Mouse (Mus musculus) urinary bladder, postnatal 25 days (tissue): ENCODE data around the gene Nup62.
A peak's percentile ranks its signal among the peaks of the same experiment; 100 is the strongest.

ENCODE experiments used
- DNase-seq: peaks from one replicate; pipeline ENCODE4 v3.0.0; 2022; ENCODE audit warnings: low spot score

Nup62 gene

DNA sequence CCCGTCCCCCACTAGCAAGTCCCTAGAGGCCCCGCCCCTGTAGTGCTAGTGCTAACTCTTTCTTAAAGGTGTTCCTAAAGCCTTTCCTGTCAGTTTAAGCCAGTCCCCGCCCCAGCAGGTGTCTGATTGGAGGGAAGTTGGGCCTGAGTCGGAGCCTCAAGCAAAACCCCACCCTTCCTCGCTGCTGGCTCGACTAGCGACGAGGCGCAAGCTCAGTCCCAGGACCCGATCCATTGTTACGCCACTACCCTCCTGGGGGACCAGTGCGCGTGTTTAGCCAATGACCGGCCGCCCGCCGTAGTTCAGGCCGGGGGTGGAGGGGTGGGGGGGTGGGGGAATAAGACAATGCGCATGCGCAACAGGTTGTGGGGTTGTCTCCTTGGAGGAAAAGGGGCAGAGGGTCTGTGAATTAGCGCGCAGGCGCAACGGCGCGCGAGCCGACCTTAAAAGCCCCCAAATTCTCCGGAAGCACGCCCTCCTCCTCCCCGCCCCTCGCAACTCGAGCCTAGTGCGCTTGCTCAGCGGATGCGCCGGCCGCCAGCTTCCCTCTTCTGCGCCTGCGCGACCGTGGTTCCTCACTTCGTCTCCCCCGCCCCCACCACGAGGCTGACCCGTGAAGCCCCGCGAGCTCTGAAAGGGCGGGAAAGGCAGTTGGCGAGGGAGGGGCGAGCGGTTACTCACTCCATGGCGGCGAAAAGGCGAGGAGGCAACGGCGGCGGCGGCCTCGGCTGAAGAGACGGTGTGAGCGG is at the start of gene Nup62, which contains the start of gene Il4i1:
Nup62 (plus strand) TSS at position 368 of the 749 bp plus-strand sequence.
Il4i1 (plus strand) TSS at position 667 of the 749 bp plus-strand sequence.
- peak; percentile 99 for DNase-seq

DNA sequence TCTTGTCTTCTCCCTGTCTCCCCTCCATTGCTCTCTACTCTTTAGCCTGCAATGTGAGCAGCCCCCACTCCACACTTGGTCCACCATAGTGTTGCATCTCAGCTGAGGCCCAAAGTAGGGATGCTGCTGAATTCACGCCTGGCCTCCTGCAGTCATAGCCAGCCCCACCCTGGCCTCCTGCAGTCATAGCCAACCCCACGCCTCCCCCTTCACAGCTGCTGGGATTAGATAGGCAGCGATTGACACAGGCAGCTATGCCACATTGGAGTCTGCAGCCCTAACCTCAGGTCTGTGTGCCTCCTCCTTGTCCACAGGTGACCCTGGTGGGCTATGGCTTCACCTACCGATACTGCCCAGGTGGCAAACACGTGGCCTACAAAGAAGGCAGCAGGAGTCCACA is 47.8 kb upstream of the Nup62 start:
- no peak for DNase-seq

DNA sequence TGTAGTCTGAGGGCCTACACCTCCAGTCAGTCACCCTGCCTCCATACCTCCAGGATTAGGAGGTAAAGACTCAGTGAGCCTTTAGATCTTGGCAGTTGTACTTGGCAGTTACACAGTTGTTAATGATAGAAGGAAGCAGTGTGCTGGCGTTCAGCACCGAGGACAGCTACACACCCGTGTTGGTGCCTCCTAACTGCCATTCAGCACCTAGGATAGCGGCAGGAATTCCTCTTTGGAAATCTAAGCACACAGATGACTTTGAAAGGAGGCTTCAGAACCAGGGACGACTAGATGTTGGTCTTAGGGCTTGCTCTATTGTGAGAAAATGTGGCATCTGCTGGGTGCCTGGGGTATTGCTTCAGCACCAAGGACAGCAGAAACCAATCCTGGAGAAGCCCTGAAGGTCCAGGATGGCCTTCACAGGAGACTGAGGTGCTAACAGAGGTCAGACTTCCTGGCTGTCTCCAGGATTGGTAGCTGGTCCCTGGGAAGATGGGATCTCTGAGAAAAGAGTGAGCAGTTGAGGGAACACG is 45.8 kb upstream of the Nup62 start:
- peak; percentile 60 for DNase-seq

DNA sequence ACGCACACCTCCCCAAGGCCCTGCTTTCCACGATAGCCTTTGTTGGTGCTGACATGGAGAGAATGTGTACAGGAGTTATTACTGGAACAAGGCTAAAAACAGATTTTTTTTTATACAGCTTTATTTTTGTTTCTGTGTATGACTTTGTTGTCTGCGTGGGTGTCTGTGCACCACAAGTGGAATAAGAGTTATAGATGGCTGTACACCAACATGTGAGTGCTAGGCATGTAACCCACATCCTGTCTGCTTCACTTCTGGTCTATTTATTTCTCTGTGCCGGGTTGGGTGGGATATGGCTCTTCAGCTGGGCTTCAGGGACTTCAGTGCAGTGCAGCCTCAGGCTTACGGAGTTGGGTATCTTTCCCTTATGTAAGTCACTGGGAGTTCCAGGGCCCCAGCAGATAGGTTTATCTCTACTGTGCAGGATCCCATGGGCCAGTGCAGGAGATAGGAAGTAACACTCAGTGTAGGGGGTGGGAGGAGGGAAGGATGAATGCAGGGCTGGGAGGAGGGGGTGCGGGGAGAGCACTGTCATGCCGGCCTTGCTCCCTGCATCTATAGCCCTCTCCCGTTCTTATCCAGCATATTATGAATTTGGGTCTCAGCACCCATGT is 43.2 kb upstream of the Nup62 start:
- DNase-seq, result no peak

DNA sequence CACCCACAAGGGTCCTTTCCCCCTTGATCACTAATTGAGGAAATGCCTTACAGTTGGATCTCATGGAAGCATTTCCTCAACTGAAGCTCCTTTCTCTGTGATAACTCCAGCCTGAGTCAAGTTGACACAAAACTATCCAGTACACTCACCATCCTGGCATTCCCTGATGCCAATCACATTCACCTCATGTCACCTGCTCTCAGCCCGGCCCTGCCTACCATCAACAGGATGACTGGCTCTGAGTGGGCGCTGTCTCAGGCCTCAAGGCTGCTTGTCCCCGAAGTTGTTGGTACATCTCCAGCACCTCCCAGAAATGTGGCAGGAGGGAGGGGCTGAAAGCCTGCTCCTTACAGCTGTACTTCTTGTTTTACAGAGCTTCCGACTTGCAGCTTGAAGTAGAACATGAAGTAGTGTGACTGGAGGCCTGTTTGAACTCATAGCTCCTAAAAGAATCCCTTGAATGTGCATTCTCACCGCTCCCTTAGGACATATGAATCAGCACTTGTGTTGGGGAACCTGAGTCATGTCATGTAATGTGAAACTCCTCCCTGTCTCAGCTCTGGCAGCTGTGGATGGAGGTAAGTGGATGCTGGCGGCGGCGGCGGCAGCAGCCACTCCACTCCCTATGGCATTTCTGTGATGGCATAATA is 38.9 kb upstream of the Nup62 start:
- no peak for DNase-seq

DNA sequence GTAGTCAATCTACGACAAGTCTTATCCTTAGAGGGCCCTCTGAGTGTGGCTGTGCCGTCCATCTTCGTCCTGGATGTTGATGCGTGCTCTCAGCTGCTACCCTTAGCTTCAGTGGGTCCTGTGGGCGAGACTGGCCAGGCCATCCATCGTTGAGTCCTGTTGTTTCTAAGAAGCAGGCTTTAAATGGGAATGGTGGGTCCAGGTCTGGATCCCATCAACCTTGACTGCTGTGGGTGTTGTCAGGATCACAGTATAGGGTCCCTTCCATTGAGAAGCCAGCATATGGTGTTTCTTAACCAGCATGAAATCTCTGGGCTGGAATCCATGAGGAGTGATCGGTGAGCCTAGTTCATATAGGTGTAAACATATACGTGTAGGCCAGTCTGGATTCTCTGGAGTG is 35.8 kb upstream of the Nup62 start:
- DNase-seq, result no peak

DNA sequence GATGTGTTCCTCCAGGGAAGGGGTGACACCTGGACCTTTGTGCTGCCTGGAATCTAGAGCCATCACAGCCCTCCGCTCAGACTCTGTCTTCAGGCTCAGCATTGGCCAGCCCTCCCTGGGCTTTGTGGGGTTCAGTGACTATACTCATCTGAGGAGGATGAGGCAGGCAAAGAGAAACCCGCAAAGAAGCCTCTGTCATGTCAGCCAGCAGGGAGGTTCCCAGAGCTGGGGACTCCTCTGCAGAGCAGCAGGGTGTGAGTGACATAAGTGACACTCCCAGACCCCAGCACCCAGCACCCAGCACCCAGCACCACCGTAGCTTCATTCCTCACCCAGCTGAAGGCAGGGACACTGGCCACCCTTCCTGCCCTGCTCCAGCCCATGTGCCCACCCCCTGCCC is 26.4 kb upstream of the Nup62 start:
- no peak for DNase-seq

DNA sequence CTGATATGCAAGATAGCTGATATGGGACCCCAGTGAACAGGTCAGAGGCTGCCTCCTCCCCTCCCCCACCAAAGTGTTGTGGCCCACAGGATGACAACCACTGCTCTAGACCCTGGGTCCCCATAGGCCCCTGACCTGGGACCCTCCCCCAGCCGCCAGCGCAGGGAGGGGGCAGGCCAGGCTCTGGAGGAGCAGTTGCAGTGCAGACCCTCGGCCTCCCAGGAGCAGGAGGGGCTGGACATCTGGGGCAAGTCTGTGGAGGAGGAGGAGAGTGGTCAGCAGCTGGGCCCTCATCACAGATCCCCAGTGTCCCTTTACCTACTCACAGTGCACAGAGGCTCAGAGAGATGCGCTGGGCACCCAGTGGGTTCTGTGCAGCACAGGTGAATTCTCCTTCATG is 25.8 kb upstream of the Nup62 start:
- no peak for DNase-seq

DNA sequence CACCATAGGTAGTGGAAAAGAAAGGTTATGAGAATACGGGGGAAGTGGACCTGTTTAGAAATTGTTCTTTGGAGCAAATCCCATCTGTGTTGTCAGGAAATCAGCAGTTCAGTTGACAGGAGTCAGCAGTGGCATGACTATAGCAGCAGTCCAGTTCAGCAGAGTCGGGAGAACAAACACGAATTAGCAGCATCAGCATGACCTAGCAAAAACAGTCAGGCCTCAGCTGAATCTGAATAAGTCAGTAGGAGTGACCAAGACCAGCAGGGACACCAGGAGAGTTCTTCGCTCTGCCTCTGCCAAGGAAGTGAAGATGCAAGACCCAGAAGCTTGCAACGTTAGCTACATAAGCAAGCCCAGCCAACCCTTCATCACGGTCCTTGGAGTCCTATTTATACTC is 23.1 kb upstream of the Nup62 start:
- no peak for DNase-seq

DNA sequence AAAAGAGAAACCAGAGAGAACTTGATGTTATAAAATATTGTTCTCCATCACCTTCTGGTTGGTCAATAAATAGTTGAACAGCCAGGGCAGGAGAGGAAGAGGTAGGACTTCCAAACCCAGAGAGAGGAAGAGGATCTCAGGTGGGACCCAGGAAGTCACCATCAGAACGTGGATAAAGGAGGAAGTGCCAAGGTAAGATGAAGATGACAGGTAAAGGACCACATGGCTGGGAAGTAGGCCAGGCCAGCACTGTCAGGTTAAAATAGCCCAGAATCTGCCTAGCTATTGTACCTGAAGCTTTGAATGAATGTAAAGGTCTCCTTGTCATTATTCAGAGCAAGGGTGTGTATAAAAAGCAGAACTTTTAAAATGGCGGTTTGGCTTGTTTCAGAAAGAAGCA is 7.0 kb upstream of the Nup62 start:
- DNase-seq, result peak; percentile 0

DNA sequence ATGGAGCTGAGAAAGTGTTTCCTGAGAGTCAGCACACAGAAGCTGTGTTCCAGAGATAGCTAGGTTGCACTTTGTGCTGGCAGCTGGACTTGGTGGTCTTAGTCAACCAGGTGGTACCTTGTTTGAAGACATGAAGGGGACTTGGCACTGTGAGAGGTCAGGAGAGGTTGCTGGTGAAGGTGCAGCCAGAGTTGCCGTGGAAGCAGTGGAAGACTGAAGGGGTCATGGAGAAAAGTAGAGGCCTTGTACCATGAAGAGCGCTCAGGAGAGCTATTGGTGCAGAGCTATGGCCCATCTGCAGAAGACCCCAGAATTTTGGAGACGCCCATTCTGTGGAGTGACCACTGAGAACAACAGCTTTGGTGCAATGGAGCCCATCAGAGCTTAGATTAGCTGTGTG is 6.4 kb upstream of the Nup62 start:
- peak; percentile 1 for DNase-seq

DNA sequence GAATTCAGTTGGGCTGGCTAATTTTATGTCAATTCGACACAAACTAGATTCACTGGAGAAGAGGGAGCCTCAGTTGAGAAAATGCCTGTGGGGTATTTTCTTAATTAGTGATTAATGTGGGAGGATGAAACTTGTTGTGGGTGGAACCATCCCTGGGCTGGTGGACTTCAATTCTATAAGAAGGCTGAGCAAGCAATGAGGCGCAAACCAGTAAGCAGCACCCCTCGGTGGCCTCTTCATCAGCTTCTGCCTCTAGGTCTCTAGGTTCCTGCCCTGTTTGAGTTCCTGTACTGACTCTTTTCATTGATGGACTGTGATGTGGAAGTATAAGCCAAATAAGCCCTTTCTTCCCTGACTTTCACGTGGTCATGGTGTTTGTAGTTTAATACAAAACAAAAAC is 5.5 kb upstream of the Nup62 start:
- no peak for DNase-seq

DNA sequence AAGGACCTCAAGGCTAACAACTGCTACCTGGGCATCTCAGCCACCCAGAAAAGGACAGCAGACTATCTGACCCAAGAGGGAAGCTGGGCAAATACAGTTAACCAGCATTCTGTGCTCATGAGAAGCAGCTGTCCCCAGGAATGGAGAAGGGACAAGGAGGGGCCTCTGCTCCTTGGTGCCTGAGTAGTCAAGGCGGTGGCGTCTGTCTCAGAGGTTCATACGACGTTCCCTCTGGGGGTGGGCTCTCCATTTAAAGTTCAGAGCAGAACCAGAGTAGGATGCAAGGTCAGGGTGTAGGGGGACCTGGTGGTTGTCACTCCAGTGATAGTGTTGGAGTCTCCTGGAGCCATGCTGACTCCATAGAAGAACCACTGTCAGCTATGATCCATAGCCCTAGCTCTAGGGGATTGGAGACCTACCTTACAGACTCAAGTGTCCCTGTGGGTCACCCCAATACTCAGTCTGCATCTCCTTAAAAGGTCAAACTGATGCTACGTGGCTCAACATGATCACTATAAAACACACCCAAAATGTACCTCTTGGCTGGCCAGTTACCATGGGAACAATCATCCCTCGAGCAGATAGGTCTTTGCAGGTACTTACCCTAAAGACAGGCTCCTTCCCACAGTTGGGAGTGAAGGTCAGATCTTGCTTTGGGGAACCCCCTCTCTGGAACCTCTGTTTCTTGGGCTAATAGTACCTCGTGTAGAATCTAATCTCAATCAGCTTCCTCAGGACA is 4.9 kb upstream of the Nup62 start:
- DNase-seq, result no peak

DNA sequence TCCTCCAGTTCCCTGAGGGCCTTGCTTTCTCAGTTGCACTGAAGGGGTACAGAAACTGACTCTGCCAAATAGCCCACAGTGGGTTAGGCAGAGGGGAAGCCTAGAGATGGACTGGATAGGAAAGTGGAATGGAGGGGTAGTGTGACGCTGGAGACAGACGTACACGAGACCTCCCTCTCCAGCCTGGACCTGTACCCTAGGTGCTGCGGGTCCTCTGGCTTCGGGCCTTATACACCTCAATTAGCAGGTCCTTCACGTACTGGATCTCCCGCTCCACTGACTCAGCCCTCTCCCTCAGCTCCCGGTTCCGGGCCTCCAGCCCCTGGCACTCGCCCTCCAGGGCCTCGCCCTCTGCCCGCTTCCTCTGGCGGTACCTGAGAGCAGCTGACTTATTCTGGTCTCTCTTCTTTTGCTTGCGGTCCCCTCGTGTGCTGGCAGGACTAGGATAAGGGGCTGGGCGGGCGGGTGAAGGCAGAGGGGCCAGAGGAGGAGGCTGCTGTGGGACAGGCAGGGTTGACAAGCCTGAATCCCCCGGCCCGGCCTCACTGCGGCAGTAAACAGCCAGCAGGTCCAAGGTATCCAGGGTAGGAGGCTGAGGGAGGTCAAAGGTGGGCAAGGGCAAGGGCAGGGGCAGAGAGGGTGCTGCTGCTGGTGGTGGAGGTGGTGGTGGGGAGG is 3.1 kb upstream of the Nup62 start:
- no peak for DNase-seq

DNA sequence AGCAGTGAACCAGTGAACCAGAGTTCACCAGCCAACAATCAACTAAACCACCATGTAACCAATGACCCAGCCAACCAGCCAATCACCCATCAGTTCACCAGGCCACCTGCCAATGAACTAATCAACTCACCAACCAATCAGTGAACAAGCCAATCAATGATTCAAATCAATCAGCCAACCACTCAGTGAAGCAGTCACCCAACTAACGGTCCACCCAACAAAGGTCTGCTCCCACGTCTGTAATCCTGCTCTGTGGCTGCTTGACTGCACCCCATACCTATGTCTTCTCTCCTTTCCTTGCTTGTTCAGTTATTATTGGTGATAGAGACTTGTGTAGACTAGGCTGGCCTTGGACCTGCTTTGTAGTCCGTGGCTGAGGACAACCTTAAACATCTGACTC is 1.9 kb upstream of the Nup62 start:
- no peak for DNase-seq

DNA sequence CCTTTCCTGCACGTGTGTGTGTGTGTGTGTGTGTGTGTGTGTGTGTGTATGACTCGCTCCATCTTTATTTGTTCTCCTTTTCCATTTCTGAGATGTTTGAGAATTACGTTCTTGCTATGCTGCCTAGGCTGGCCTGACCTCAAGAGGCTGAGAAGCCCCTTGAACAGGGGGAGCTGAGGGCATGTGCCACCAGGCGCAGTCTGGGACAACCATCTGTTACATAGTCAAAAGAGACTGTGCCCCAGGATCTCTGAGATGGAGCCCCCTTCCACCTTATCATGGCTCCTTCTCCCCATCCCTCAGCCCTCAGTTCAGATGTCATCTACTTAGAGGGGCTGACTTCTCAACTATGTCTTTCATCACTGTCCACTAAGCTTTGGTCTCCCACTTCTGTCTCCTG is 1.5 kb upstream of the Nup62 start:
- no peak for DNase-seq

DNA sequence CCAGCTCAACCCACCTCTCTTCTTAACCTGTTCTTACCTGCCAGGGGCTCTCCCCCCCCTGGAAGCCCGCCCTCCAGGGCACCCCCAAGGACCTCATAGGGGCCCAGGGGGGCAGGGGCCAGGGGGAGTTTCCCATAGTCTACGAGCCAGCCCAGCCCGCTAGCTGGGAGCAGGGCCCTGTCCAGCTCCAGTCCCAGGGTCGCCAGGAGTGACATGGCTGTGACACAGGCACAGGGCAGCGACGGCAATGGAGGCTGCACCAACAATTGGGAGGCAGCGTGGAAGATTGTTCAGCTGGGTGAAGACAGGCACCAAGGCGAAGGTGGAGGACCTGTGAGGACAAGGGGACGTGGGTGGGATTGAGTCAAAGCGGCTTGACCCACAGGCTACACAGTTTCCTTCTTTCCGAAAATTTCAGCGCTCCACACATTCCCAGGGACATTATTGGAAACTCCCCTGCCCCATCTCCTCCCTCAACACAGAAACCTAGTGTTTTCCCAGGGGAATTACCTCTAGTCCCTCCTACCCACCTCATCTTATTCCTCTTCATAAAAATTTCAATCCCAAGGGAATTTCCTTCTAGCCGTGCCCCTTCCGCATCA is 835 bp upstream of the Nup62 start:
- peak; percentile 4 for DNase-seq

DNA sequence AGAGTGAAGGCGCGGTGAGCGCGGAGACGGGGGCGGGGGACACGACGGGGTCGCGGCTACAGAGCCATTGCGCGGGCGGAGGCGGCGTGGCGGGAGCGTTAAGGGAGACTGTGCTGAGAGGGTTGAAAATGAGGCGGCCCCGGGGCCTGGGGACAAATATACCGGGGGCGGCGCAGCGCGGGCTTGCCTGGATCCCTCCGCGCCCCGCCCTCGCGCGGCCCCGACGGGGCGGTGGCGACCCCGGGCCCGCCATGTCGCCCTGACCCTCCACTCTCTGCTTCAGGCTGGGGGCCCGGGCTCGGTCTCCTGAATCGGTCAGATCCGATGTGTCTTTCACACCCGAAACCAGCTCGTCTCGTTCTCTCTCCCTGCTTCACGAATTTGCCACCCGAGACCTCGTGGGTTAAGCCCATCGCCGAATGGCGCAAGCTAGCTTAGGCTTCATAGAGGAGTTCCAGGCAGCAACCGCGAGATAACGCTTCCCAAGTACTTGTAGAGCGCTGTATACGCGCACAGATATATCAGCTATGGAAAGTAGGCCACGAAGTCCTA is 658 bp downstream of the Nup62 start, which contains the start of gene Atf5:
Atf5 (minus strand) TSS at position 189 of the 552 bp plus-strand sequence.
- peak; percentile 75 for DNase-seq

DNA sequence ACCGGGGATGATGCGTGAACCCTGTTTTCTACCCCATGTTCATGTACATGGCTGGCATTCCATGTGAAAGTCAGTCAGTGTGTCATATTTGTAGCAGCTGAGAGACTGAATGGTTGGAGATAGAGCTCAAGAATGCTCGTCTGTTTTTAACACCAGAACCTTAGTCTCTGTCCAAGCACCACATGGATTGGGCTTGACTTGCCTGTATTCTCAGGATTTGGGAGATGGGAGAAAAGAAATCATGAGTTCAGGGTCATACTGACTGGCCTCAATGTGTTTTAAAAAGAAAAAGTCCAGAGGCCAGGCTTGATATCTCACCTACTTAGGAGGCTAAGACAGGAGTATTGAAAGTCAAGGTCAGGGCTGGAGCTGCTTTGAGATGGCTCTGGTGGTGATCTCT is 1.6 kb downstream of the Nup62 start:
- DNase-seq, result no peak

DNA sequence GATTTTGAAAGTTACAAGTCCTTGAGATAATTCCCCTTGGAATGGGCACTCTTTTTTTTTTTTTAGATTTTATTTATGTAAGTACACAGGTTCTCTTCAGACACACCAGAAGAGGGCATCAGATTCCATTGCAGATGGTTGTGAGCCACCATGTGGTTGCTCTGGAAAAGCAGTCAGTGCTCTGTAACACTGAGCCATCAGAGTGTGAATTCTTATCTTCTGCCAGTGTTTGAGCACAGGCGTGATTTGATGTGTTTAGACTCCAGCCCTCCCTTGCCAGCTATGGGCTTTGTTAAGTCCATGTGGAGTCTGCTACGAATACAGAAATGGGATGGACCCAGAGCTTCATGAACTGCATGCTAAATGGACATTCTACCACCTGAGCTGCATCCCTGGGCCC is 2.3 kb downstream of the Nup62 start:
- DNase-seq, result peak; percentile 4

DNA sequence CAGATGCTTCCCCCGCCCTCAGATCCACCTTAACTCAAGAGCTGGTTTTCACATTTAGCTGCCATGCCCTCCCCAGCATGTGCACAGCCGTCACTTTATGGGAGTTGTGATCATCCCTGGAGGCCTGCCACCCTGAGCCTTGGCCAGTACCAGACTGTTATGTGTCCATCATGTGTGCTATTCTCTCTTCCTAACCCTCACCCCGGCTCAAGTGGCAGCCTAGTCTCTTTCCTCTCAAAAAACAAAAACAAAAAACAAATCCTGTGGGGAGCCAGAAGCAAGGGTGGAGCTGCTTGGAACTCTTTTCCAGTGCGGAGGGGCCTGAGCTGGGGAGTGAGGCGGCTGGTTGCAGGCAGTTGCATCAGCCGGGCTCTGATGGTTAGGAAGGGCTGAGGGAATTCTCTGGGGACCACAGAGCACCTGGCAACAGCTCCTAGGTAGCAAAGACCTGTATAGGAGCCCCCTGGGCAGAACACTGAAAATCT is 2.9 kb downstream of the Nup62 start:
- DNase-seq, result peak; percentile 71
